Comparison of ENCODE assay signal across 9 mouse cellular contexts in the genomic region with DNA sequence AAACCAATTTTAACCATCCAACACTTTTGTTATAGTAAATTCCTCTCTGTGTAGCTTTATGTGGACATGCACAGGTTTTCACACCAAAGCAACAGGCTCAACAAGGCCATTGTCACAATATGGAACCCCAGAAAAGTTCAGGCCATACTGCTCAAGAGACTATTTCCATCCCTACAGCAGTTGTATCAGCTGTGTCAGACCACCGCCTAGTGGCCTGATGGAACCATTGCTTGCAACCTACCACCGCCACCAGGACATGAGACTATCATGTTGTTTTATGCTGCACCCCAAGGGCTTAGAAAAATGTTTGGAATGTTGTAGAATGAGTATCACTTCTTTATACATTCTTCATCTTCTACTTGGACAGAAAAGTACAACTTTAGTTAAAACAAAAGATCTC. TPM values are rescaled to one million over a fixed set of nuclear protein-coding genes. Genes with fewer than 3 reads are reported as not detected.
DNase-seq lines count a peak whose midpoint lies in the region; ATAC-seq and TF ChIP-seq lines count a peak whose summit lies in the region.
"Had no signal": no experiment of that assay in that cellular context is flagged by ENCODE, and none has a peak within 500 bp of the region (broad histone marks: within the 10 kb centered on the region; RNA-seq: fewer than 3 reads in every experiment).

No protein-coding gene starts in this region.

- no peak overlapping the region for H3K4me2 ChIP-seq in hindbrain, embryonic 15.5 days
- H3K4me2 ChIP-seq: midbrain, embryonic 12.5 days had no signal

- no peak overlapping the region for H3K27ac ChIP-seq in bone marrow, adult 2 months (ENCODE audit: control insufficient read depth, insufficient read depth, low read depth, low read length, poor library complexity)
- H3K27ac ChIP-seq in hindbrain, embryonic 15.5 days (replicated peaks): no peak overlapping the region
- H3K27ac ChIP-seq in small intestine, adult 2 months (ENCODE audit: insufficient read depth, low read depth, low read length): no peak overlapping the region
- H3K27ac ChIP-seq: midbrain, embryonic 12.5 days had no signal

- no peaks in the 10 kb centered on the region for H3K27me3 ChIP-seq in hindbrain, embryonic 15.5 days
- no peaks in the 10 kb centered on the region for H3K27me3 ChIP-seq in small intestine, adult 2 months (ENCODE audit: control insufficient read depth, insufficient read depth, low read length)
- H3K27me3 ChIP-seq: midbrain, embryonic 12.5 days had no signal

- TF ChIP-seq CTCF in bone marrow, adult 2 months (IDR thresholded peaks at IDR 0.05; ENCODE audit: control insufficient read depth, insufficient read depth, low read length): peak; percentile 73
- TF ChIP-seq CTCF in small intestine, adult 2 months (IDR thresholded peaks at IDR 0.05; ENCODE audit: extremely low read depth, insufficient read length, insufficient replicate concordance, low read depth, low read length): peak; percentile 79; the same call in 1 of the 2 replicates

- no peaks in the 10 kb centered on the region for H3K4me1 ChIP-seq in bone marrow, adult 2 months (ENCODE audit: control insufficient read depth, insufficient read depth, low read length)
- H3K4me1 ChIP-seq in hindbrain, embryonic 15.5 days (replicated peaks): no peaks in the 10 kb centered on the region
- no peaks in the 10 kb centered on the region for H3K4me1 ChIP-seq in small intestine, adult 2 months (ENCODE audit: control insufficient read depth, insufficient read depth, insufficient read length, low read length)
- H3K4me1 ChIP-seq: midbrain, embryonic 12.5 days had no signal

- no peak overlapping the region for H3K4me3 ChIP-seq in bone marrow, adult 2 months (replicated peaks; ENCODE audit: control insufficient read depth, low read depth, low read length)
- no peak overlapping the region for H3K4me3 ChIP-seq in hindbrain, embryonic 15.5 days
- no peak overlapping the region for H3K4me3 ChIP-seq in small intestine, adult 2 months (ENCODE audit: low read depth, low read length)
- H3K4me3 ChIP-seq: midbrain, embryonic 12.5 days had no signal

- DNase-seq in cerebellum, adult 9-10 months: peak; percentile 31
- no peak for DNase-seq in cerebellum, adult 9-11 months
- DNase-seq in layer of hippocampus, postnatal 25 days (ENCODE audit: extremely low spot score in 1 of 2, low spot score in 1 of 2): peak; percentile 18 to 65

- TF ChIP-seq POLR2A in bone marrow, adult 2 months (IDR thresholded peaks at IDR 0.05; ENCODE audit: borderline replicate concordance, control insufficient read depth, low read depth, low read length): no peak
- no peak for TF ChIP-seq POLR2A in small intestine, adult 2 months (IDR thresholded peaks at IDR 0.05; ENCODE audit: low read depth, low read length)

- 10% methylated on average over 2 of the region's 2 CpGs for WGBS in bone marrow, adult 2 months
- WGBS in hindbrain, embryonic 15.5 days: 12% methylated on average over 2 of the region's 2 CpGs
- WGBS in small intestine, adult 2 months: 6% methylated on average over 2 of the region's 2 CpGs

- no peak overlapping the region for H3K9ac ChIP-seq in hindbrain, embryonic 15.5 days
- H3K9ac ChIP-seq: midbrain, embryonic 12.5 days had no signal

- ATAC-seq in frontal cortex, adult (ENCODE audit: low TSS enrichment): peak; percentile 77
- peak; percentile 72; the same call in 1 of the 2 replicates for ATAC-seq in hindbrain, embryonic 15.5 days (ENCODE audit: low FRiP score, low read depth)
- ATAC-seq in megakaryocyte-erythroid progenitor cell, adult 5-6 weeks (replicated peaks; ENCODE audit: low FRiP score, low TSS enrichment, poor library complexity, severe bottlenecking): peak; percentile 75

- no peaks in the 10 kb centered on the region for H3K36me3 ChIP-seq in hindbrain, embryonic 15.5 days
- no peaks in the 10 kb centered on the region for H3K36me3 ChIP-seq in small intestine, adult 2 months (ENCODE audit: control insufficient read depth, insufficient read depth, low read length)
- H3K36me3 ChIP-seq: midbrain, embryonic 12.5 days had no signal

- H3K9me3 ChIP-seq in hindbrain, embryonic 15.5 days: no peaks in the 10 kb centered on the region
- H3K9me3 ChIP-seq: midbrain, embryonic 12.5 days had no signal

RNA-seq across cellular contexts. Expression of a gene that starts 10.5 kb away (rescaled TPM):
- polyA plus RNA-seq in bone marrow, adult 2 months (2011; ENCODE audit: insufficient read depth, insufficient read length, low replicate concordance, missing spikeins): 18.1 and 40.3 TPM in 2 replicates
- 35.1 and 36.3 TPM in 2 replicates for polyA plus RNA-seq in hindbrain, embryonic 15.5 days (2015; fragmentation: Nextera tagmentation; extraction: Ambion mirVana)
- total RNA-seq in layer of hippocampus, postnatal 25 days (2021): 10 to 100 TPM; 15.3 to 22.4 TPM
- 63.6 and 66.2 TPM in 2 replicates for total RNA-seq in megakaryocyte-erythroid progenitor cell, adult 5-6 weeks (2014; fragmentation: Nextera tagmentation)
- total RNA-seq in megakaryocyte-erythroid progenitor cell, adult 5-6 weeks (2017): 70.4 and 95.9 TPM in 2 replicates
- polyA plus RNA-seq in small intestine, adult 2 months (2012; rRNA removed): 2.7 and 2.8 TPM in 2 replicates

RNA-seq across cellular contexts. Expression of a gene that starts 10.8 kb away (rescaled TPM):
- polyA plus RNA-seq in bone marrow, adult 2 months (2011; ENCODE audit: insufficient read depth, insufficient read length, low replicate concordance, missing spikeins): 0.66 and 6.8 TPM in 2 replicates
- 0.48 and 0.49 TPM in 2 replicates for polyA plus RNA-seq in hindbrain, embryonic 15.5 days (2015; fragmentation: Nextera tagmentation; extraction: Ambion mirVana)
- total RNA-seq in layer of hippocampus, postnatal 25 days (2021): 1 to 10 TPM in 1 of 2 experiments, under 1 TPM in 1; 0.84 to 1.0 TPM
- 0.47 TPM in 1 of 2 replicates, not detected in the other for total RNA-seq in megakaryocyte-erythroid progenitor cell, adult 5-6 weeks (2014; fragmentation: Nextera tagmentation)
- 0.46 TPM in 1 of 2 replicates, not detected in the other for total RNA-seq in megakaryocyte-erythroid progenitor cell, adult 5-6 weeks (2017)
- 0.14 and 0.15 TPM in 2 replicates for polyA plus RNA-seq in small intestine, adult 2 months (2012; rRNA removed)
